In genomic region chr7:109713434-109713982, GRCm38 (mm10) we compare ENCODE assay signal across 28 mouse cellular contexts. TPM values are rescaled to one million over a fixed set of nuclear protein-coding genes. Genes with fewer than 3 reads are reported as not detected.
"Had no signal": no experiment of that assay in that cellular context is flagged by ENCODE, and none has a peak within 500 bp of the region (broad histone marks: within the 10 kb centered on the region; RNA-seq: fewer than 3 reads in every experiment).

No protein-coding gene starts in this region.

- H3K4me1 ChIP-seq: midbrain, embryonic 10.5 days; midbrain, embryonic 12.5 days; neural tube, embryonic 13.5 days; neural tube, embryonic 15.5 days had no signal

- ATAC-seq: lung, postnatal 0 days; midbrain, embryonic 16.5 days had no signal

- H3K9me3 ChIP-seq: lung, embryonic 15.5 days; megakaryocyte, embryonic 14.5 days; midbrain, embryonic 10.5 days; midbrain, embryonic 12.5 days; neural tube, embryonic 13.5 days; neural tube, embryonic 15.5 days had no signal

- H3K4me3 ChIP-seq: lung, embryonic 15.5 days; megakaryocyte, embryonic 14.5 days; midbrain, embryonic 10.5 days; midbrain, embryonic 12.5 days; neural tube, embryonic 13.5 days; neural tube, embryonic 15.5 days had no signal

- H3K4me2 ChIP-seq: lung, embryonic 15.5 days; midbrain, embryonic 12.5 days; neural tube, embryonic 13.5 days; neural tube, embryonic 15.5 days had no signal

- DNase-seq: lung, adult 18-20 months; lung, postnatal 14 days; lung, postnatal 36 days; midbrain, embryonic 14.5 days; retina, postnatal 1 day; right cerebral cortex, adult 18-20 months; right cerebral cortex, postnatal 25 days; right cerebral cortex, postnatal 4 days; spleen, adult 18-20 months; thymus, adult 2 months; thymus, postnatal 25 days; thymus, postnatal 4 days had no signal

- H3K9ac ChIP-seq: liver, embryonic 14.5 days; lung, embryonic 15.5 days; midbrain, embryonic 12.5 days; neural tube, embryonic 13.5 days; neural tube, embryonic 15.5 days had no signal

- H3K27me3 ChIP-seq: lung, embryonic 15.5 days; midbrain, embryonic 12.5 days; neural tube, embryonic 13.5 days; neural tube, embryonic 15.5 days had no signal

- H3K27ac ChIP-seq: liver, embryonic 14.5 days; lung, embryonic 15.5 days; macrophage; midbrain, embryonic 10.5 days; midbrain, embryonic 12.5 days; neural tube, embryonic 13.5 days; neural tube, embryonic 15.5 days had no signal

RNA-seq across cellular contexts. Expression of gene BC051019, which starts 10.1 kb away (rescaled TPM):
- total RNA-seq: megakaryocyte progenitor cell, adult 5-6 weeks; monocyte, adult 5-6 weeks had no signal
- polyA plus RNA-seq: macrophage; midbrain, embryonic 12.5 days; midbrain, embryonic 14.5 days; neural tube, embryonic 15.5 days; small intestine, adult 2 months had no signal

RNA-seq across cellular contexts. Expression of gene Ascl3, which starts 18.0 kb away (rescaled TPM):
- total RNA-seq: megakaryocyte progenitor cell, adult 5-6 weeks had no signal
- polyA plus RNA-seq: liver, embryonic 14.5 days; liver, embryonic 16.5 days; macrophage; midbrain, embryonic 10.5 days; midbrain, embryonic 12.5 days; midbrain, embryonic 14.5 days; neural tube, embryonic 11.5 days; stomach, embryonic 14.5 days had no signal
